Mouse (Mus musculus) erythroblast, embryonic 14.5 days (primary cell): ENCODE data around the gene Atp5s.

ENCODE experiments used
- GATA1 ChIP-seq: IDR thresholded peaks from 2 replicates; pipeline ENCODE4 v1.6.1; 2012; ENCODE audit warnings: low read length, inconsistent platforms, mixed read lengths
- TAL1 ChIP-seq: IDR thresholded peaks from 3 replicates; pipeline ENCODE4 v1.6.1; 2012; ENCODE audit warnings: low read length, inconsistent platforms, mixed read lengths

DNA sequence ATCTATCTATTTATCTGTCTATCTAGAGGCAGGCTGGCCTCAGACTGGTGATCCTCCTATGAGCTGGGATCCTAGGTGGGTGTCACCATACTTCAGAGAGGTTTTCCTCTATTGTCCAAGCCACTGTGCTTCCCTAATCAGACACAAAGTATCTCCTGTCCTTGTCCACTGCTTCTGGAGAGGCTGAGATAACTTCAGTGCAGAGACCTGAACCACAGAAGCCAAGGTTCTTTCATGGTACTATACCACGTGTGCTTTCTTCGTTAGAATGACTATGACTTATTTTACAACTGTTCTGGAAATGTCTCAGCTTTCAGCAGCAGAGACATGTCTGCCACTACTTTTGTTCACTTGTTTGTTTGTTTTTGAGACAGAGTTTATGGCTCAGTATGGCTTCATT lies 44.1 kb downstream of the Atp5s start:
- TF ChIP-seq TAL1 (no peak), GATA1 (no peak)
